Mouse (Mus musculus): Measurements from ENCODE around the gene Cdc42ep2. TPM values are rescaled to one million over a fixed set of nuclear protein-coding genes. Genes with fewer than 3 reads are reported as not detected.

Gene Cdc42ep2
- polyA plus RNA-seq, 1 experiment from 2014 or later = 7.9 TPM

GRCm38 (mm10) chr19:5937836-5938406 is 13.3 kb upstream of the Cdc42ep2 start:
- 40% methylated on average over 14 of the region's 14 CpGs for whole genome bisulfite sequencing
- no peak overlapping the region for H3K27ac ChIP-seq (ENCODE audit: low read depth, low read length)
- no peak for ATAC-seq

GRCm38 (mm10) chr19:5937095-5937835 is 12.6 kb upstream of the Cdc42ep2 start:
- Histone ChIP-seq H3K9ac (ENCODE audit: low read length) (no peak overlapping the region), H3K36me3 (ENCODE audit: control insufficient read depth, insufficient read depth, low read length) (peaks cover 8% of the 10 kb centered on the region; the same call in 1 of the 2 replicates), H3K4me1 (ENCODE audit: control insufficient read depth, insufficient read depth, low read length) (peaks cover 16% of the 10 kb centered on the region), H3K27ac (ENCODE audit: low read depth, low read length) (no peak overlapping the region), H3K9me3 (replicated peaks; ENCODE audit: control insufficient read depth, low read length) (no peaks in the 10 kb centered on the region), H3K4me2 (ENCODE audit: low read length) (0 out of 2 replicates have a peak overlapping the region, but pooled peaks have one; percentile 9), H3K27me3 (replicated peaks; ENCODE audit: control insufficient read depth, insufficient read depth, low read length) (no peaks in the 10 kb centered on the region), H3K4me3 (ENCODE audit: low read depth, low read length) (no peak overlapping the region)
- whole genome bisulfite sequencing = 60% methylated on average over 21 of the region's 21 CpGs
- peak; percentile 25 for DNase-seq (ENCODE audit: low spot score)
- no peak for ATAC-seq

More at GRCm38 (mm10) chr19:5937836-5938406, 13.3 kb upstream of the Cdc42ep2 start:
- H3K4me2 ChIP-seq (ENCODE audit: low read length) = no peak overlapping the region
- no peaks in the 10 kb centered on the region for H3K27me3 ChIP-seq (replicated peaks; ENCODE audit: control insufficient read depth, insufficient read depth, low read length)
- no peak overlapping the region for H3K4me3 ChIP-seq (ENCODE audit: low read depth, low read length)
- H3K36me3 ChIP-seq (ENCODE audit: control insufficient read depth, insufficient read depth, low read length) = peaks cover 8% of the 10 kb centered on the region; the same call in 1 of the 2 replicates
- DNase-seq (ENCODE audit: low spot score) = peak; percentile 31
- peaks cover 16% of the 10 kb centered on the region for H3K4me1 ChIP-seq (ENCODE audit: control insufficient read depth, insufficient read depth, low read length)
- H3K9ac ChIP-seq (ENCODE audit: low read length) = no peak overlapping the region
- no peaks in the 10 kb centered on the region for H3K9me3 ChIP-seq (replicated peaks; ENCODE audit: control insufficient read depth, low read length)

DNA sequence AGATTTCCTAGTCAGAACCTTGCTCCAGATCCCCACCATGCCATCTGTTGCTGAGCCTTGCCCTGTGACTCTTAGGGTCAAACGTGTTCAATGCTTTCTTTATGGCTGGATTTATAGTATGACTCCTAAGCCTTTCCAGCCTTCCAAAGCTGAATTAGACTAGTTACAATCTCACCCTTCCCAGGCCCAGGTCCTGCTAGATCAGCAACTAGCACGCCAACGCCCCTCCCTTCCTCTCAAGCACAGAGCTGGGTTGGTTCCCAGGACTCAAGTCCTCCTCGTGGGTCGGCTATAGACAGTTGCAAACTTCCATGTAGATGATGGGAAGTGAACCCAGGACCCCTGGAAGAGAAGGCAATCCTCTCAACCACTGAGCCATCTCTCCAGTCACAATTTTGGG is 11.1 kb upstream of the Cdc42ep2 start:
- WGBS = 84% methylated on average over 5 of the region's 5 CpGs

DNA sequence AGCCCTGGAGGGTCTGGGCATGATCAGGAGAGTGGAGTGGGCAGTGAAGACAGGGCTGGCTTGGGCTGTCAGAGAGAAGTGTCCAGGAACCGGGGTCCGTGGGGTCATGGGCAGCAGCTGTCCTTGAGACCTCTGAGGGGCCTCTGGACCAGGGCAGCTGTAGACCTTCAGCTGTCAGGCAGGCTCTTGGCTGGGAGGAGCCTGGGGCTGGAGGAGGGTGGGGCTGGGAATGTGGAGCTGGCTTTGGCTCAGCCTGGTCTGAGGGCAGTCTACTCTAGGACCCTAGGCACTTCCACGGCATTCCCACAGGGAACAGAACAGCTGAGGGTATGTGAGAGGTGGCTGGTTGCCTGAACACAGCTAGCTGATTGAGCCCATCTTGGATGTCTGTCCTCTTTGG is 10.7 kb upstream of the Cdc42ep2 start:
- Histone ChIP-seq H3K4me3 (ENCODE audit: low read depth, low read length) (no peak overlapping the region), H3K36me3 (ENCODE audit: control insufficient read depth, insufficient read depth, low read length) (no peaks in the 10 kb centered on the region), H3K4me2 (ENCODE audit: low read length) (no peak overlapping the region), H3K27ac (ENCODE audit: low read depth, low read length) (no peak overlapping the region), H3K4me1 (ENCODE audit: control insufficient read depth, insufficient read depth, low read length) (peaks cover 16% of the 10 kb centered on the region), H3K27me3 (replicated peaks; ENCODE audit: control insufficient read depth, insufficient read depth, low read length) (no peaks in the 10 kb centered on the region), H3K9ac (ENCODE audit: low read length) (no peak overlapping the region), H3K9me3 (replicated peaks; ENCODE audit: control insufficient read depth, low read length) (no peaks in the 10 kb centered on the region)
- DNase-seq (ENCODE audit: low spot score) (no peak), ATAC-seq (no peak)
- 87% methylated on average over 3 of the region's 3 CpGs for WGBS

More for the DNA sequence above, 11.1 kb upstream of the Cdc42ep2 start:
- H3K36me3 ChIP-seq (ENCODE audit: control insufficient read depth, insufficient read depth, low read length) = no peaks in the 10 kb centered on the region
- H3K4me3 ChIP-seq (ENCODE audit: low read depth, low read length) = no peak overlapping the region
- DNase-seq (ENCODE audit: low spot score) (no peak), ATAC-seq (no peak)
- no peaks in the 10 kb centered on the region for H3K9me3 ChIP-seq (replicated peaks; ENCODE audit: control insufficient read depth, low read length)
- peaks cover 16% of the 10 kb centered on the region for H3K4me1 ChIP-seq (ENCODE audit: control insufficient read depth, insufficient read depth, low read length)
- no peaks in the 10 kb centered on the region for H3K27me3 ChIP-seq (replicated peaks; ENCODE audit: control insufficient read depth, insufficient read depth, low read length)
- no peak overlapping the region for H3K27ac ChIP-seq (ENCODE audit: low read depth, low read length)
- no peak overlapping the region for H3K4me2 ChIP-seq (ENCODE audit: low read length)
- no peak overlapping the region for H3K9ac ChIP-seq (ENCODE audit: low read length)

- no peaks in the 10 kb centered on the region for H3K9me3 ChIP-seq (replicated peaks; ENCODE audit: control insufficient read depth, low read length)
- H3K36me3 ChIP-seq (ENCODE audit: control insufficient read depth, insufficient read depth, low read length) = no peaks in the 10 kb centered on the region
- no peak overlapping the region for H3K4me2 ChIP-seq (ENCODE audit: low read length)
- ATAC-seq = no peak
- WGBS = 73% methylated on average over 14 of the region's 14 CpGs
- 0 out of 2 replicates have a peak, but pooled peaks cover 1% of the 10 kb centered on the region for H3K4me1 ChIP-seq (ENCODE audit: control insufficient read depth, insufficient read depth, low read length)
- peak; percentile 47 for DNase-seq (ENCODE audit: low spot score)
- 0 out of 2 replicates have a peak, but pooled peaks cover 2% of the 10 kb centered on the region for H3K27me3 ChIP-seq (replicated peaks; ENCODE audit: control insufficient read depth, insufficient read depth, low read length)
- no peak overlapping the region for H3K27ac ChIP-seq (ENCODE audit: low read depth, low read length)
- no peak overlapping the region for H3K4me3 ChIP-seq (ENCODE audit: low read depth, low read length)
- H3K9ac ChIP-seq (ENCODE audit: low read length) = no peak overlapping the region
Observed at GRCm38 (mm10) chr19:5929634-5930596, 5.3 kb upstream of the Cdc42ep2 start.

GRCm38 (mm10) chr19:5928546-5928945 is 3.9 kb upstream of the Cdc42ep2 start:
- DNase-seq (ENCODE audit: low spot score) = no peak

DNA sequence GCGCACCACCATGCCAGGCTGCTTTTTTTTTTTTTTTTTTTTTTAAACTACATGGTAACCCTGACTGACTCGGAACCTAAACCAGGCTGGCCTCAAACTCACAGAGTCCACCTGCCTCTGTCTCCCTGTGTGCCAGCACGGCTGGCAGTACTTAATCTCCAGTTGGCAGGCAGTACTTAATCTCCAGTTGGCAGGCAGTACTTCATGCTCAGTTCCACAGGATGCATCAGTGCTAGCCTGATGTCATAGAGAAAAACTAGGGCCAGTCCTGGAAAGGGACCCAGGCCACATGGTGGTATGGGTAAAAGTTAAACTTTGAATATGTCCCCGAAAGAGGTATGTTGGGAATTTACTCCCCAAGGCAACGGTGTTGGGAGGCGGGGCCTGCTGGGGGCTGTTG is 3.5 kb upstream of the Cdc42ep2 start:
- DNase-seq (ENCODE audit: low spot score) (no peak), ATAC-seq (no peak)
- 0 out of 2 replicates have a peak, but pooled peaks cover 2% of the 10 kb centered on the region for H3K27me3 ChIP-seq (replicated peaks; ENCODE audit: control insufficient read depth, insufficient read depth, low read length)
- no peak overlapping the region for H3K4me2 ChIP-seq (ENCODE audit: low read length)
- no peaks in the 10 kb centered on the region for H3K9me3 ChIP-seq (replicated peaks; ENCODE audit: control insufficient read depth, low read length)
- H3K4me3 ChIP-seq (ENCODE audit: low read depth, low read length) = no peak overlapping the region
- H3K9ac ChIP-seq (ENCODE audit: low read length) = no peak overlapping the region; the same call in 1 of the 2 replicates
- no peaks in the 10 kb centered on the region for H3K36me3 ChIP-seq (ENCODE audit: control insufficient read depth, insufficient read depth, low read length)
- 0 out of 2 replicates have a peak, but pooled peaks cover 6% of the 10 kb centered on the region for H3K4me1 ChIP-seq (ENCODE audit: control insufficient read depth, insufficient read depth, low read length)
- no peak overlapping the region for H3K27ac ChIP-seq (ENCODE audit: low read depth, low read length)
- WGBS = 81% methylated on average over 6 of the region's 6 CpGs

More at GRCm38 (mm10) chr19:5928546-5928945, 3.9 kb upstream of the Cdc42ep2 start:
- Histone ChIP-seq H3K4me3 (ENCODE audit: low read depth, low read length) (no peak overlapping the region), H3K9me3 (replicated peaks; ENCODE audit: control insufficient read depth, low read length) (no peaks in the 10 kb centered on the region), H3K4me1 (ENCODE audit: control insufficient read depth, insufficient read depth, low read length) (0 out of 2 replicates have a peak, but pooled peaks cover 6% of the 10 kb centered on the region), H3K9ac (ENCODE audit: low read length) (no peak overlapping the region; the same call in 1 of the 2 replicates), H3K4me2 (ENCODE audit: low read length) (no peak overlapping the region), H3K36me3 (ENCODE audit: control insufficient read depth, insufficient read depth, low read length) (no peaks in the 10 kb centered on the region), H3K27me3 (replicated peaks; ENCODE audit: control insufficient read depth, insufficient read depth, low read length) (0 out of 2 replicates have a peak, but pooled peaks cover 2% of the 10 kb centered on the region), H3K27ac (ENCODE audit: low read depth, low read length) (no peak overlapping the region)
- WGBS = 72% methylated on average over 3 of the region's 3 CpGs
- no peak for ATAC-seq

DNA sequence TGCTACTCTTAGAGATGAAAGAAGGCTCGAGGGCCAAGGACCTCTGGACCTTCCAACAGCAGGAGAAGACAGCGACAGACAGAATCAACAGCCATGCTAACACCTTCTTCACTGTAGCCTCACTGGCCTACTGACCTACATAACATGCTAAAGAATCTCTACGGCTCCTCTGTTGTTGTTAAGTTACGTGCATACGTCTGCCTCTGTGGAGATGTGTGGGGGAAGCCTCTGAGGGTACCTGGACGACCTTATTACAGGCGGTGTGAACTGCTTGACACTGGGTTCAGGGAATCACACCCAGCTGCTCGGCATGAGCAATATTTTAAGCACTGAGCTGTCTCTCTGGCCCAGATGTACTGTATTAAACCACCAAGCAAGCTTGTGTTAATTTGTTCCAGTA is 2.9 kb upstream of the Cdc42ep2 start:
- H3K27ac ChIP-seq (ENCODE audit: low read depth, low read length) = no peak overlapping the region
- H3K9me3 ChIP-seq (replicated peaks; ENCODE audit: control insufficient read depth, low read length) = no peaks in the 10 kb centered on the region
- H3K4me1 ChIP-seq (ENCODE audit: control insufficient read depth, insufficient read depth, low read length) = 0 out of 2 replicates have a peak, but pooled peaks cover 6% of the 10 kb centered on the region
- no peak for DNase-seq (ENCODE audit: low spot score)
- no peak overlapping the region for H3K4me3 ChIP-seq (ENCODE audit: low read depth, low read length)
- no peaks in the 10 kb centered on the region for H3K36me3 ChIP-seq (ENCODE audit: control insufficient read depth, insufficient read depth, low read length)
- H3K27me3 ChIP-seq (replicated peaks; ENCODE audit: control insufficient read depth, insufficient read depth, low read length) = 0 out of 2 replicates have a peak, but pooled peaks cover 2% of the 10 kb centered on the region
- no peak for ATAC-seq
- 82% methylated on average over 8 of the region's 8 CpGs for WGBS
- no peak overlapping the region for H3K4me2 ChIP-seq (ENCODE audit: low read length)
- H3K9ac ChIP-seq (ENCODE audit: low read length) = no peak overlapping the region
